Mouse (Mus musculus) G1E (cell line): ENCODE measurements around the gene Rasip1.

Experiments used
- CTCF ChIP-seq: IDR thresholded peaks from 2 replicates; pipeline ENCODE4 v1.5.1; 2012; ENCODE audit warnings: low read depth, low read length, inconsistent platforms, mixed read lengths
- GATA1 ChIP-seq: IDR thresholded peaks from 2 replicates; pipeline ENCODE4 v1.6.1; 2012; ENCODE audit warnings: borderline replicate concordance, low read length, inconsistent platforms, mixed read lengths
- TAL1 ChIP-seq: conservative IDR thresholded peaks from 2 replicates; pipeline ENCODE4 v1.6.1; 2012; ENCODE audit warnings: low read depth, low read length, inconsistent platforms, mixed read lengths

DNA sequence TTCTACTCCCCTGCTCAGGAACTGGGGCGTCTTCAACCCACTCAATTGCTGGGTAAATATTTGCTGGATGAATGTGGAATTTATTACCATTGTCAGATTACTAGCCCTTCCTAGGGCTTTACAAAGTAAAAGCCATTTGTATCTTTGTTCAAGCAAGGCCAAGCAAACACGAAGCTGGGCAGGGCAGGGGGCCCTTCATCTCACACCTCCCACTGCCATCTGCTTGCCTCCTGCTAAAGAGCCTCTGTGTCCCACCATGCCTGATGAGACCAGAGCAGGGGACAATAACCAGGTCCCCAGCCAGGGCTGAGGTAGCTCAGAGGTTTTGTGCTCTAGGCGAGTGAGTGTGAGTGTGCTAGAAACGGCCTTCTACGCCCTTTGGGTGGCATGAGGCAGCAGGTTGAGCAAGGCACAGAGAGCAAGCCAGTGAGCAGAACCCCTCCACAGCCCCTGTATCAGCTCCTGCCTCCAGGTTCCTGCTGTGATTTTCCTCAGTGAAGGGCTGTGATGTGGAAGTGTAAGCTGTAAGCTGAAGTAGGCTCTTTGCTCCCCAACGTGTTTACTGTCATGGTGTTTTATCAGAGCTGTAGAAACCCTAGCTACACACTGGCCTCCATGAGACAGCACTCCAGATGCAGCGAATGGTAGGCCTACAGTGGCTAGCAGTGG lies 50.5 kb downstream of the Rasip1 start:
- TF ChIP-seq CTCF (no peak), TAL1 (no peak), GATA1 (no peak)
